Comparison of ENCODE assay signal across 8 mouse cellular contexts in the genomic region with DNA sequence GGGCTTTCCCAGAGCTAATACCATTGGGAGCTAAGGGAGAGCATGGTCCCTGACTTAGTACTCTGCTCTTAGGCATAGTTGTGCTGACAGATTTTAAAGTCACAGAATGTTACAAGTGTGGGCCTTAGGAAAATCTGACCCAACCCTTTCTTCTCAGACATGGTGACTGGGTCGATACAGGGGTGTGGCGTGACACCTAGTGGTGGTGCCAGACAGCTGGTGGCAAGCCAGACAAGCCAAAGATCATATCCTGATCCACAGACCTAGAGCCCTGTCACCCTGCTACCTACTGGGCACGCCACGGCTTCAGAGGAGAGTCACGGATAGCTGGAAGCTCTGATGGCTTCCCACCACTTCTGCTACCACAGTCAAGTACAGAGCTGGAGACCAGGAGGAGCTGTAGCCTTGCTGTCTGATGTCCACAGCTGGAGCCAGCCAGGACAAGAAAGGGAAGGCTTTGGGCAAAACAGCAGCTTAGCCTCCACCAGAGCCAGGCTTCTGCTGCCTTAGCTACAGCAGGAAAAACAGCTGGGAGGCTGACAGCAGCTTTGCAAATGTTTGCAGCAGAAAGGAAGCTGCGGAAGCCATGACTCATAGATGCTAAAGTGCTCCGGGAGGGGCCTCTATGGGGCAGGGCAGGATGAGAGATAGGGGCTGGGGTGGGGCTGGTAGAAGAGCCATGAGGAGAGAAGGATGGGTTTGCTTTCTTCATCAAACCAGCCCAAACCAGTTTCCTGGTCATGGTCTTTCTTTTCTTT. TPM values are rescaled to one million over a fixed set of nuclear protein-coding genes. Genes with fewer than 3 reads are reported as not detected.
DNase-seq lines count a peak whose midpoint lies in the region; ATAC-seq and TF ChIP-seq lines count a peak whose summit lies in the region.

No protein-coding gene starts in this region.

- peak overlapping the region; percentile 26; the same call in 1 of the 2 replicates for H3K4me3 ChIP-seq in E14TG2a.4 (replicated peaks; ENCODE audit: low read length)
- no peak overlapping the region for H3K4me3 ChIP-seq in embryonic facial prominence, embryonic 15.5 days (replicated peaks)
- H3K4me3 ChIP-seq in intestine, embryonic 14.5 days (ENCODE audit: low read depth, low read length) = no peak overlapping the region
- no peak overlapping the region for H3K4me3 ChIP-seq in lung, embryonic 14.5 days (ENCODE audit: low read depth, low read length)
- no peak overlapping the region for H3K4me3 ChIP-seq in forebrain, embryonic 10.5 days

- H3K9ac ChIP-seq in embryonic facial prominence, embryonic 15.5 days = no peak overlapping the region
- H3K9ac ChIP-seq in intestine, embryonic 14.5 days (ENCODE audit: low read length) = no peak overlapping the region
- H3K9ac ChIP-seq in lung, embryonic 14.5 days = no peak overlapping the region

- peaks cover 6% of the 10 kb centered on the region; the same call in 1 of the 2 replicates for H3K27me3 ChIP-seq in E14TG2a.4 (ENCODE audit: insufficient read depth, low read length)
- H3K27me3 ChIP-seq in embryonic facial prominence, embryonic 15.5 days = no peaks in the 10 kb centered on the region
- H3K27me3 ChIP-seq in intestine, embryonic 14.5 days (replicated peaks; ENCODE audit: control insufficient read depth, insufficient read depth, low read length) = no peaks in the 10 kb centered on the region
- H3K27me3 ChIP-seq in lung, embryonic 14.5 days (ENCODE audit: insufficient read depth, low read length) = no peaks in the 10 kb centered on the region
- no peaks in the 10 kb centered on the region for H3K27me3 ChIP-seq in forebrain, embryonic 10.5 days (ENCODE audit: poor library complexity, severe bottlenecking)

- WGBS in embryonic facial prominence, embryonic 15.5 days = 60% methylated on average over 7 of the region's 7 CpGs
- WGBS in intestine, embryonic 14.5 days = 39% methylated on average over 7 of the region's 7 CpGs
- 31% methylated on average over 7 of the region's 7 CpGs for WGBS in lung, embryonic 14.5 days
- 65% methylated on average over 7 of the region's 7 CpGs for WGBS in forebrain, embryonic 10.5 days

- peaks cover 3% of the 10 kb centered on the region; the same call in 1 of the 2 replicates for H3K9me3 ChIP-seq in E14TG2a.4 (ENCODE audit: low read length)
- no peaks in the 10 kb centered on the region for H3K9me3 ChIP-seq in embryonic facial prominence, embryonic 15.5 days (replicated peaks)
- H3K9me3 ChIP-seq in intestine, embryonic 14.5 days (ENCODE audit: control insufficient read depth, low read length) = no peaks in the 10 kb centered on the region
- H3K9me3 ChIP-seq in lung, embryonic 14.5 days (ENCODE audit: low read depth, low read length) = no peaks in the 10 kb centered on the region
- no peaks in the 10 kb centered on the region for H3K9me3 ChIP-seq in forebrain, embryonic 10.5 days

- ATAC-seq in embryonic facial prominence, embryonic 15.5 days (ENCODE audit: insufficient number of reproducible peaks, low FRiP score, low TSS enrichment, low read depth) = no peak; the same call in 1 of the 2 replicates
- peak; percentile 70 for ATAC-seq in intestine, embryonic 14.5 days (replicated peaks; ENCODE audit: low FRiP score, low TSS enrichment, low read depth)
- peak; percentile 48; the same call in 1 of the 2 replicates for ATAC-seq in lung, embryonic 14.5 days (ENCODE audit: insufficient read depth)

- H3K36me3 ChIP-seq in E14TG2a.4 (ENCODE audit: insufficient read depth, low read length) = no peaks in the 10 kb centered on the region
- peaks cover 40% of the 10 kb centered on the region for H3K36me3 ChIP-seq in embryonic facial prominence, embryonic 15.5 days
- H3K36me3 ChIP-seq in intestine, embryonic 14.5 days (ENCODE audit: control insufficient read depth, insufficient read depth, low read length) = peaks cover 47% of the 10 kb centered on the region
- peaks cover 38% of the 10 kb centered on the region for H3K36me3 ChIP-seq in lung, embryonic 14.5 days (ENCODE audit: insufficient read depth)
- H3K36me3 ChIP-seq in forebrain, embryonic 10.5 days (replicated peaks) = peaks cover 51% of the 10 kb centered on the region

- DNase-seq in 416B (ENCODE audit: low read depth) = peak; percentile 98
- peak; percentile 68 for DNase-seq in intestine, embryonic 14.5 days (ENCODE audit: low spot score)
- DNase-seq in lung, embryonic 14.5 days = peak; percentile 85
- peak; percentile 64 for DNase-seq in thymus, postnatal 0 days (ENCODE audit: low spot score)
- DNase-seq in forebrain, embryonic 10.5 days (ENCODE audit: extremely low spot score, low spot score) = no peak
- DNase-seq in layer of hippocampus, postnatal 14 days (ENCODE audit: low spot score in 2 of 2) = no peak

- H3K4me1 ChIP-seq in E14TG2a.4 (replicated peaks; ENCODE audit: low read depth, low read length) = peaks cover 75% of the 10 kb centered on the region
- H3K4me1 ChIP-seq in embryonic facial prominence, embryonic 15.5 days = peaks cover 35% of the 10 kb centered on the region
- H3K4me1 ChIP-seq in intestine, embryonic 14.5 days (replicated peaks; ENCODE audit: control insufficient read depth, insufficient read depth, low read length) = peaks cover 32% of the 10 kb centered on the region
- H3K4me1 ChIP-seq in lung, embryonic 14.5 days (ENCODE audit: insufficient read depth) = peaks cover 30% of the 10 kb centered on the region
- peaks cover 29% of the 10 kb centered on the region for H3K4me1 ChIP-seq in forebrain, embryonic 10.5 days

- no peak for TF ChIP-seq CTCF in E14TG2a.4 (conservative IDR thresholded peaks at IDR 0.05; ENCODE audit: low read length)
- peak; percentile 37; the same call in 1 of the 2 replicates for TF ChIP-seq CTCF in lung, embryonic 14.5 days (IDR thresholded peaks at IDR 0.05; ENCODE audit: low read depth)

- peak overlapping the region; percentile 55 for H3K27ac ChIP-seq in embryonic facial prominence, embryonic 15.5 days (replicated peaks)
- peak overlapping the region; percentile 88 for H3K27ac ChIP-seq in intestine, embryonic 14.5 days (ENCODE audit: low read depth)
- peak overlapping the region; percentile 79 for H3K27ac ChIP-seq in lung, embryonic 14.5 days (ENCODE audit: low read depth)
- no peak overlapping the region for H3K27ac ChIP-seq in forebrain, embryonic 10.5 days

- no peak overlapping the region for H3K4me2 ChIP-seq in embryonic facial prominence, embryonic 15.5 days (replicated peaks)
- no peak overlapping the region; the same call in 1 of the 2 replicates for H3K4me2 ChIP-seq in intestine, embryonic 14.5 days (ENCODE audit: low read length)
- no peak overlapping the region for H3K4me2 ChIP-seq in lung, embryonic 14.5 days

RNA-seq across cellular contexts. Expression of a gene that starts 11.0 kb away (rescaled TPM):
- polyA plus RNA-seq in embryonic facial prominence, embryonic 15.5 days (2015; fragmentation: Nextera tagmentation; extraction: Ambion mirVana) = 132 and 134 TPM in 2 replicates
- 89.9 and 94.5 TPM in 2 replicates for polyA plus RNA-seq in intestine, embryonic 14.5 days (2014; fragmentation: Nextera tagmentation; extraction: Ambion mirVana)
- 116 and 117 TPM in 2 replicates for polyA plus RNA-seq in lung, embryonic 14.5 days (2014; fragmentation: Nextera tagmentation; extraction: Ambion mirVana)
- 48.7 and 50.6 TPM in 2 replicates for polyA plus RNA-seq in thymus, postnatal 0 days (2015; fragmentation: Nextera tagmentation; extraction: Ambion mirVana)
- polyA plus RNA-seq in forebrain, embryonic 10.5 days (2016; fragmentation: Nextera tagmentation; extraction: Ambion mirVana) = 71.5 and 71.8 TPM in 2 replicates
- 10 to 100 TPM; 67.8 to 69.2 TPM for total RNA-seq in layer of hippocampus, postnatal 14 days (2021)

RNA-seq across cellular contexts. Expression of a gene that starts 58.4 kb away (rescaled TPM):
- 0.71 and 0.77 TPM in 2 replicates for polyA plus RNA-seq in embryonic facial prominence, embryonic 15.5 days (2015; fragmentation: Nextera tagmentation; extraction: Ambion mirVana)
- 1.8 and 2.1 TPM in 2 replicates for polyA plus RNA-seq in intestine, embryonic 14.5 days (2014; fragmentation: Nextera tagmentation; extraction: Ambion mirVana)
- not detected in 2 replicates for polyA plus RNA-seq in lung, embryonic 14.5 days (2014; fragmentation: Nextera tagmentation; extraction: Ambion mirVana)
- polyA plus RNA-seq in thymus, postnatal 0 days (2015; fragmentation: Nextera tagmentation; extraction: Ambion mirVana) = 0.18 and 0.21 TPM in 2 replicates
- not detected in 2 replicates for polyA plus RNA-seq in forebrain, embryonic 10.5 days (2016; fragmentation: Nextera tagmentation; extraction: Ambion mirVana)
- not detected for total RNA-seq in layer of hippocampus, postnatal 14 days (2021)

Comparison
In these comparisons a context has a peak if more than half of its experiments do, and no peak if none do; other contexts are left out.
1. DNase-seq: peak in 416B (single experiment), intestine, embryonic 14.5 days (single experiment), lung, embryonic 14.5 days (single experiment) and thymus, postnatal 0 days (single experiment); none in forebrain, embryonic 10.5 days (single experiment) and layer of hippocampus, postnatal 14 days (0 of 2).